Mouse (Mus musculus): Measurements from ENCODE around the gene Prr11. TPM values are rescaled to one million over a fixed set of nuclear protein-coding genes. Genes with fewer than 3 reads are reported as not detected.

The Prr11 gene
- total RNA-seq (2014; rRNA removed) = 1.2 and 1.5 TPM in 2 replicates
- 0.88 and 1.1 TPM in 2 replicates for polyA plus RNA-seq (2015; fragmentation: Nextera tagmentation; extraction: Ambion mirVana)

- no peak for ATAC-seq (ENCODE audit: low FRiP score)
Measured at GRCm38 (mm10) chr11:87108409-87108754, at the start of gene Prr11. Gene Prr11, minus strand, starts transcription at chr11:87108708.

GRCm38 (mm10) chr11:87158012-87158411 is 49.5 kb upstream of the Prr11 start:
- no peaks in the 10 kb centered on the region for H3K9me3 ChIP-seq (ENCODE audit: low read length)
- no peak overlapping the region for H3K27ac ChIP-seq (ENCODE audit: low read depth, low read length)
- no peaks in the 10 kb centered on the region for H3K27me3 ChIP-seq (ENCODE audit: insufficient read depth, low read length)
- H3K36me3 ChIP-seq (ENCODE audit: insufficient read depth, low read length) = peaks cover 9% of the 10 kb centered on the region; the same call in 1 of the 2 replicates
- no peaks in the 10 kb centered on the region for H3K4me1 ChIP-seq (ENCODE audit: insufficient read depth, low read length)
- H3K4me3 ChIP-seq (ENCODE audit: low read depth, low read length) = no peak overlapping the region
- WGBS = 98% methylated on average over 2 of the region's 2 CpGs
- ATAC-seq (ENCODE audit: low FRiP score) = no peak
- H3K4me2 ChIP-seq (ENCODE audit: low read depth, low read length, poor library complexity, severe bottlenecking) = no peak overlapping the region
- TF ChIP-seq CTCF (IDR thresholded peaks at IDR 0.05) = no peak
- H3K9ac ChIP-seq (replicated peaks; ENCODE audit: low read length, poor library complexity, severe bottlenecking) = no peak overlapping the region
- DNase-seq (ENCODE audit: low spot score) = no peak

More at GRCm38 (mm10) chr11:87108409-87108754, at the start of gene Prr11:
- no peak for TF ChIP-seq CTCF (IDR thresholded peaks at IDR 0.05)
- Histone ChIP-seq H3K27ac (ENCODE audit: low read depth, low read length) (peak within 1 kb of the TSS; percentile 87), H3K36me3 (ENCODE audit: insufficient read depth, low read length) (no peaks in the 10 kb centered on the region), H3K9ac (replicated peaks; ENCODE audit: low read length, poor library complexity, severe bottlenecking) (peak within 1 kb of the TSS; percentile 92), H3K4me3 (ENCODE audit: low read depth, low read length) (peak within 1 kb of the TSS; percentile 92), H3K4me1 (ENCODE audit: insufficient read depth, low read length) (peaks cover 3% of the 10 kb centered on the region; the same call in 1 of the 2 replicates), H3K27me3 (ENCODE audit: insufficient read depth, low read length) (no peaks in the 10 kb centered on the region), H3K4me2 (ENCODE audit: low read depth, low read length, poor library complexity, severe bottlenecking) (peak within 1 kb of the TSS; percentile 80), H3K9me3 (ENCODE audit: low read length) (no peaks in the 10 kb centered on the region)
- WGBS = 0% methylated on average over 14 of the region's 14 CpGs
- no peak for DNase-seq (ENCODE audit: low spot score)

GRCm38 (mm10) chr11:87136233-87136632 is 27.7 kb upstream of the Prr11 start:
- H3K4me1 ChIP-seq (ENCODE audit: insufficient read depth, low read length) = no peaks in the 10 kb centered on the region
- H3K4me2 ChIP-seq (ENCODE audit: low read depth, low read length, poor library complexity, severe bottlenecking) = no peak overlapping the region
- no peak for ATAC-seq (ENCODE audit: low FRiP score)
- TF ChIP-seq CTCF (IDR thresholded peaks at IDR 0.05) = no peak
- H3K27me3 ChIP-seq (ENCODE audit: insufficient read depth, low read length) = no peaks in the 10 kb centered on the region
- no peak overlapping the region for H3K27ac ChIP-seq (ENCODE audit: low read depth, low read length)
- no peak overlapping the region for H3K9ac ChIP-seq (replicated peaks; ENCODE audit: low read length, poor library complexity, severe bottlenecking)
- no peak overlapping the region for H3K4me3 ChIP-seq (ENCODE audit: low read depth, low read length)
- no peaks in the 10 kb centered on the region for H3K9me3 ChIP-seq (ENCODE audit: low read length)
- DNase-seq (ENCODE audit: low spot score) = no peak
- peaks cover 18% of the 10 kb centered on the region; the same call in 1 of the 2 replicates for H3K36me3 ChIP-seq (ENCODE audit: insufficient read depth, low read length)
- 89% methylated on average over 4 of the region's 4 CpGs for WGBS

GRCm38 (mm10) chr11:87126824-87127816 is 18.6 kb upstream of the Prr11 start, which contains the start of gene Trim37:
Gene Trim37, plus strand, starts transcription at chr11:87127077.
- Histone ChIP-seq H3K36me3 (ENCODE audit: insufficient read depth, low read length) (peaks cover 10% of the 10 kb centered on the region; the same call in 1 of the 2 replicates), H3K4me2 (ENCODE audit: low read depth, low read length, poor library complexity, severe bottlenecking) (peak within 1 kb of the TSS; percentile 63), H3K4me3 (ENCODE audit: low read depth, low read length) (peak within 1 kb of the TSS; percentile 98), H3K9me3 (ENCODE audit: low read length) (no peaks in the 10 kb centered on the region), H3K9ac (replicated peaks; ENCODE audit: low read length, poor library complexity, severe bottlenecking) (peak within 1 kb of the TSS; percentile 91), H3K27ac (ENCODE audit: low read depth, low read length) (peak within 1 kb of the TSS; percentile 88), H3K4me1 (ENCODE audit: insufficient read depth, low read length) (peaks cover 11% of the 10 kb centered on the region; the same call in 1 of the 2 replicates), H3K27me3 (ENCODE audit: insufficient read depth, low read length) (no peaks in the 10 kb centered on the region)
- ATAC-seq (ENCODE audit: low FRiP score) (peak; percentile 93), DNase-seq (ENCODE audit: low spot score) (peak; percentile 94)
- no peak; the same call in 1 of the 2 replicates for TF ChIP-seq CTCF (IDR thresholded peaks at IDR 0.05)
- WGBS = under 1% methylated on average over 81 of the region's 105 CpGs

GRCm38 (mm10) chr11:87126281-87126823 is 17.8 kb upstream of the Prr11 start:
- H3K9ac ChIP-seq (replicated peaks; ENCODE audit: low read length, poor library complexity, severe bottlenecking) = peak overlapping the region; percentile 91
- H3K36me3 ChIP-seq (ENCODE audit: insufficient read depth, low read length) = peaks cover 9% of the 10 kb centered on the region; the same call in 1 of the 2 replicates
- peak overlapping the region; percentile 63 for H3K4me2 ChIP-seq (ENCODE audit: low read depth, low read length, poor library complexity, severe bottlenecking)
- no peaks in the 10 kb centered on the region for H3K9me3 ChIP-seq (ENCODE audit: low read length)
- H3K4me1 ChIP-seq (ENCODE audit: insufficient read depth, low read length) = peaks cover 11% of the 10 kb centered on the region; the same call in 1 of the 2 replicates
- TF ChIP-seq CTCF (IDR thresholded peaks at IDR 0.05) = no peak
- peak overlapping the region; percentile 88 for H3K27ac ChIP-seq (ENCODE audit: low read depth, low read length)
- no peak for ATAC-seq (ENCODE audit: low FRiP score)
- DNase-seq (ENCODE audit: low spot score) = peak; percentile 8
- peak overlapping the region; percentile 98 for H3K4me3 ChIP-seq (ENCODE audit: low read depth, low read length)
- 2% methylated on average over 12 of the region's 12 CpGs for WGBS
- H3K27me3 ChIP-seq (ENCODE audit: insufficient read depth, low read length) = no peaks in the 10 kb centered on the region

Data from midbrain, postnatal 0 days (tissue).